Mouse (Mus musculus): Measurements from ENCODE around the gene Gm572. TPM values are rescaled to one million over a fixed set of nuclear protein-coding genes. Genes with fewer than 3 reads are reported as not detected.

Gene Gm572
- polyA plus RNA-seq, 1 experiment, result 0.10 TPM

DNA sequence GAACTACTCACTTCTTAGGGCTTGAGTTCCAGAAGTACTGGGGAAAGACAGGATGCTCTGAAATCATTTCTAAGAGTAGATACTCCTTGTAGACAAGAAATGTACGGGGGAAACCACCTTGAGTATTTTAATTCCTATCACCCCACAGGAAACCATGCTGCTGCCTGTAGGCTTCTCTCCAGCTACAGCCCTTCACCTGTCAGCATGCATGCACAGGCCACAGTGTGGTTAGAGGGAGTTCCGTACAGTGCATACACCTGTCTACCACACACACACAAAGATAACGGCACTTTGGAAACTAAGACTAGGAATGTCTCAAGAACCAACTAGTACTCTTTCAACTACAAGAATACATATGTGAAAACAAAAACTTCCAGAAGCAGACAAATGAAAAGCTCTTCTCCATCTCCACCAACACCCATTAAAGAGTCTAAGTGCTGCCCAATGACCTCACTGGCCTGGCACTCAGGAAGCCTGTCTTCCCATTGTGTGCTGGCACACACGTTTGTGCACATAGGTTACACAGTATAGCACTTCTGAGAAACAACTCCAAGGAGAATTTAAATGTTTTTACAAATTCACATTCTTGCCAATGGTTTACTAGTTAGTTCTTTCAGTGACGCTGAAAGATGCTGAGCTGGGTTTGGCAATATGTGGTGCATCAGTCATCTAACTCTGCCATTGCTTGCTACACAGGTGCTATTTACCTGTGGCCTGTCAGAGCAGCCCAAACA, 32.3 kb upstream of the Gm572 start:
- Histone ChIP-seq H3K27ac (ENCODE audit: control insufficient read depth, insufficient read depth, low read depth, low read length) (no peak overlapping the region), H3K36me3 (ENCODE audit: control insufficient read depth, insufficient read depth, low read length) (no peaks in the 10 kb centered on the region), H3K27me3 (ENCODE audit: control insufficient read depth, insufficient read depth, low read length) (no peaks in the 10 kb centered on the region), H3K4me3 (ENCODE audit: control insufficient read depth, low read depth, low read length) (no peak overlapping the region), H3K4me1 (ENCODE audit: control insufficient read depth, insufficient read depth, low read length) (no peaks in the 10 kb centered on the region)
- no peak for TF ChIP-seq POLR2A (IDR thresholded peaks at IDR 0.05; ENCODE audit: control insufficient read depth, low read depth, low read length)
- no peak for TF ChIP-seq CTCF (IDR thresholded peaks at IDR 0.05; ENCODE audit: control insufficient read depth, insufficient read depth, insufficient replicate concordance, low read depth, low read length)

DNA sequence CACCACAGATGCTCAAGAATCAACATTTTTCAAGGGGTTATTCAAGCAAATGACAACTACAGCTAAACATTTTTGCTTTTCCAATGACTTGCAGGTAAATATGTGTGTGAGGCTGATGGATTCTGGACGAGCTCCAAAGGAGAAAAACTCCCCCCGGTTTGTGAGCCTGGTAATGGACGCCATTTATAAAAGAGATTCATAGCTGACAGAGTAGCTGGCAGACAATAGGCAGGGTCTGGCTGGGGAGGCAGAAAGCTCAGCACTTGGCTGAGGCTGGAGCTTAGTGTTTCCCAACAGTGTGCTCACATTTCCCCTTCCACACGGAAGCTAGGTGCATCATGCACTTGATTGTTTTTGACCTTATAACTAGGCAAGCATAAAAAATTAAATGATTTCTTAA, 30.6 kb upstream of the Gm572 start:
- no peaks in the 10 kb centered on the region for H3K27me3 ChIP-seq (ENCODE audit: control insufficient read depth, insufficient read depth, low read length)
- no peak overlapping the region for H3K4me3 ChIP-seq (ENCODE audit: control insufficient read depth, low read depth, low read length)
- no peaks in the 10 kb centered on the region for H3K4me1 ChIP-seq (ENCODE audit: control insufficient read depth, insufficient read depth, low read length)
- TF ChIP-seq CTCF (IDR thresholded peaks at IDR 0.05; ENCODE audit: control insufficient read depth, insufficient read depth, insufficient replicate concordance, low read depth, low read length) (no peak), POLR2A (IDR thresholded peaks at IDR 0.05; ENCODE audit: control insufficient read depth, low read depth, low read length) (no peak)
- no peaks in the 10 kb centered on the region for H3K36me3 ChIP-seq (ENCODE audit: control insufficient read depth, insufficient read depth, low read length)
- H3K27ac ChIP-seq (ENCODE audit: control insufficient read depth, insufficient read depth, low read depth, low read length), result no peak overlapping the region

DNA sequence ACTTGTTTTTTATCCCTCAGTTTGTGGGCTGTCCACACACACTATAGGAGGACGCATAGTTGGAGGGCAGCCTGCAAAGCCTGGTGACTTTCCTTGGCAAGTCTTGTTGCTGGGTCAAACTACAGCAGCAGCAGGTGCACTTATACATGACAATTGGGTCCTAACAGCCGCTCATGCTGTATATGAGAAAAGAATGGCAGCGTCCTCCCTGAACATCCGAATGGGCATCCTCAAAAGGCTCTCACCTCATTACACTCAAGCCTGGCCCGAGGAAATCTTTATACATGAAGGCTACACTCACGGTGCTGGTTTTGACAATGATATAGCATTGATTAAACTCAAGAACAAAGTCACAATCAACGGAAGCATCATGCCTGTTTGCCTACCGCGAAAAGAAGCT, 29.4 kb upstream of the Gm572 start:
- Histone ChIP-seq H3K27ac (ENCODE audit: control insufficient read depth, insufficient read depth, low read depth, low read length) (no peak overlapping the region), H3K36me3 (ENCODE audit: control insufficient read depth, insufficient read depth, low read length) (no peaks in the 10 kb centered on the region), H3K4me3 (ENCODE audit: control insufficient read depth, low read depth, low read length) (no peak overlapping the region), H3K27me3 (ENCODE audit: control insufficient read depth, insufficient read depth, low read length) (no peaks in the 10 kb centered on the region), H3K4me1 (ENCODE audit: control insufficient read depth, insufficient read depth, low read length) (no peaks in the 10 kb centered on the region)
- no peak for TF ChIP-seq POLR2A (IDR thresholded peaks at IDR 0.05; ENCODE audit: control insufficient read depth, low read depth, low read length)
- no peak for TF ChIP-seq CTCF (IDR thresholded peaks at IDR 0.05; ENCODE audit: control insufficient read depth, insufficient read depth, insufficient replicate concordance, low read depth, low read length)

DNA sequence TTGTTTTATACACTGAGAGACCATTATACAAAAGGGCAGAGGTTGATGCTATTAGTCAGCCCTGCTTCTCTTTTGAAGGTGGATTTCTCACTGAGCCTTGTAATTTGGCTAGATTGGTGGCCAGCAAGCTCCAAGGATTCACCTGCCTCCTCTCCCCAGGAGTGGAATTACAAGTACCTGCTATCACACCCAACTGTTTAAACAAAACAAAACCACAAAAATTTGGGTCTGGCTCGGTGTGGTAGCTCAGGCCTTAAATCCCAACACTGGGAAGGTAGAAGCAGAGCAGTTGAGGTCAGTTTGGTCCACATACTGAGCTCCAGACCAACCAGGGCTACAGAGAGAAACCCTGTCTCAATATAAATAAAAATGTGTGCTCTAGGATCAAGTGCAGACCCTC, 23.3 kb upstream of the Gm572 start:
- Histone ChIP-seq H3K4me1 (ENCODE audit: control insufficient read depth, insufficient read depth, low read length) (no peaks in the 10 kb centered on the region; the same call in 1 of the 2 replicates), H3K27me3 (ENCODE audit: control insufficient read depth, insufficient read depth, low read length) (no peaks in the 10 kb centered on the region), H3K4me3 (ENCODE audit: control insufficient read depth, low read depth, low read length) (no peak overlapping the region), H3K36me3 (ENCODE audit: control insufficient read depth, insufficient read depth, low read length) (peaks cover 10% of the 10 kb centered on the region), H3K27ac (ENCODE audit: control insufficient read depth, insufficient read depth, low read depth, low read length) (no peak overlapping the region)
- TF ChIP-seq CTCF (IDR thresholded peaks at IDR 0.05; ENCODE audit: control insufficient read depth, insufficient read depth, insufficient replicate concordance, low read depth, low read length), result no peak

DNA sequence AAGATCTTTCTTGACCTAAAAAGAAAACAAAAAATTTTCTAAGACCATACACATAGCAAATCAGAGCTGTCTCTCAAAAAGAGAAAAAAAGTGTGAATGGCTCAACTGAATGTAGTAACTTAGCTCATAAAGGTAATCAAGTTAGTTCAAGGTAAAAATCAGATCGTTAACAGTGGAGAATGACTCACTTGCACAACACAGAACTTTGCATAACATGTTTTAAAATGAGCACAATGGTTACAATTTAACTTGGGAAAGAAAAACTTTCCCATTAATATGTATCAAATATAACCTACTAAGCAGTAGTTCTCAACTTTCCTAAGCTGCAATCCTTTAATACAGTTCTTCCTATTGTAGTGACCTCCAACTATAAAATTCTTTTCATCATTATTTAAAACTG, 22.4 kb upstream of the Gm572 start:
- H3K36me3 ChIP-seq (ENCODE audit: control insufficient read depth, insufficient read depth, low read length), result peaks cover 11% of the 10 kb centered on the region
- H3K4me1 ChIP-seq (ENCODE audit: control insufficient read depth, insufficient read depth, low read length), result no peaks in the 10 kb centered on the region; the same call in 1 of the 2 replicates
- no peaks in the 10 kb centered on the region for H3K27me3 ChIP-seq (ENCODE audit: control insufficient read depth, insufficient read depth, low read length)
- TF ChIP-seq CTCF (IDR thresholded peaks at IDR 0.05; ENCODE audit: control insufficient read depth, insufficient read depth, insufficient replicate concordance, low read depth, low read length) (no peak), POLR2A (IDR thresholded peaks at IDR 0.05; ENCODE audit: control insufficient read depth, low read depth, low read length) (no peak)
- H3K27ac ChIP-seq (ENCODE audit: control insufficient read depth, insufficient read depth, low read depth, low read length), result no peak overlapping the region
- no peak overlapping the region for H3K4me3 ChIP-seq (ENCODE audit: control insufficient read depth, low read depth, low read length)

DNA sequence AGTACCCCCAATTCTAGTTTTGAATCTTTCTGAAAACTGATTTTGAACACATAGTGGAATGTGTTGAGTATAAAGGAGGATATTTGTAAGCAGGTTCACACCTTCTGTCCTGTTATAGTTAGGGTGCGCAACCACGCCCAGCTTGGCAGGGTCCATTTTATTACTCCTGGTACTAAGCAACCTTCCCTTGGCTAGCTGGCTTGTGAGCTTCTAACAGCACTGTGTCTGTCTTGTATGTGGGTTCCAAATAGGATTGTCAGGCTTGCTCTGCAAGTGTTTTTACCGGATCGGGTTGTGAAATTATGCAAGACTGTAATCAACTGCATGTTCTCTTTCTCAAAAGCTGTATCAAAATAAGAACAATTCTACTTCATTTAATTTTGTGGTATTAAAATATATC, 20.6 kb upstream of the Gm572 start:
- no peak for TF ChIP-seq CTCF (IDR thresholded peaks at IDR 0.05; ENCODE audit: control insufficient read depth, insufficient read depth, insufficient replicate concordance, low read depth, low read length)
- no peak for TF ChIP-seq POLR2A (IDR thresholded peaks at IDR 0.05; ENCODE audit: control insufficient read depth, low read depth, low read length)
- Histone ChIP-seq H3K4me3 (ENCODE audit: control insufficient read depth, low read depth, low read length) (no peak overlapping the region), H3K36me3 (ENCODE audit: control insufficient read depth, insufficient read depth, low read length) (peaks cover 12% of the 10 kb centered on the region), H3K27me3 (ENCODE audit: control insufficient read depth, insufficient read depth, low read length) (no peaks in the 10 kb centered on the region), H3K4me1 (ENCODE audit: control insufficient read depth, insufficient read depth, low read length) (peaks cover 4% of the 10 kb centered on the region; the same call in 1 of the 2 replicates), H3K27ac (ENCODE audit: control insufficient read depth, insufficient read depth, low read depth, low read length) (no peak overlapping the region)

DNA sequence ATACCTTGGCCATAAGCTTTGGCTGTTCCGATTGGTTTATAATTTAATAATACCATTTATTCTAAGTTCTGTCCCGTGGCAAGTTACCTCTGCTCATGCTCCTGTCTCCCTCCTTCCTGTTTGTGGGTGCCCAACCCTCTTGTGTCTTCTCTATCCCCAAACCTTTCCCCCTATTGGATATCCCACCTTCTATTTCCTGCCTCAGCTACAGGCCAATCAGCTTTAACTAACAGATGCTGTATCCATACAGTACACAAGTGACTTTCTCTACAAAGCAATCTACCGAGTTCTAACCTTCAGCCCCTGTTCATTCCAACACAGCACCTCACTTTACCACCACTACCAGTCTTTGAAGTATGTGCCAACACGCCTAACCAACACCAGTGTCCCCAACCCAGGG, 19.5 kb upstream of the Gm572 start:
- peaks cover 12% of the 10 kb centered on the region for H3K36me3 ChIP-seq (ENCODE audit: control insufficient read depth, insufficient read depth, low read length)
- no peak overlapping the region for H3K27ac ChIP-seq (ENCODE audit: control insufficient read depth, insufficient read depth, low read depth, low read length)
- peak overlapping the region; percentile 30 for H3K4me3 ChIP-seq (ENCODE audit: control insufficient read depth, low read depth, low read length)
- no peak for TF ChIP-seq POLR2A (IDR thresholded peaks at IDR 0.05; ENCODE audit: control insufficient read depth, low read depth, low read length)
- TF ChIP-seq CTCF (IDR thresholded peaks at IDR 0.05; ENCODE audit: control insufficient read depth, insufficient read depth, insufficient replicate concordance, low read depth, low read length), result no peak
- H3K4me1 ChIP-seq (ENCODE audit: control insufficient read depth, insufficient read depth, low read length), result peaks cover 6% of the 10 kb centered on the region; the same call in 1 of the 2 replicates
- H3K27me3 ChIP-seq (ENCODE audit: control insufficient read depth, insufficient read depth, low read length), result no peaks in the 10 kb centered on the region

Data from testis, adult 2 months (tissue).